Mouse (Mus musculus) liver, embryonic 15.5 days (tissue): Measurements from ENCODE around the gene Mogat2. TPM values are rescaled to one million over a fixed set of nuclear protein-coding genes. Genes with fewer than 3 reads are reported as not detected.

Experiments used
- ATAC-seq: fragments of 200-750 bp; cut with Nextera tagmentation; 2 replicates; pipeline ENCODE4 v1.8.0; 2017; ENCODE audit warnings: moderate number of reproducible peaks, mild to moderate bottlenecking, moderate library complexity; ENCODE audit not compliant: insufficient read depth
- H3K27ac ChIP-seq: fragments of 300-500 bp; sonication (generic); replicated peaks from 2 replicates; pipeline ENCODE4 v1.5.1; 2015; ENCODE audit warnings: mild to moderate bottlenecking, inconsistent platforms
- H3K27me3 ChIP-seq: fragments of 300-500 bp; sonication (generic); 2 replicates; pipeline ENCODE4 v1.6.1; 2015; ENCODE audit warnings: mild to moderate bottlenecking, inconsistent platforms
- H3K36me3 ChIP-seq: fragments of 300-500 bp; sonication (generic); replicated peaks from 2 replicates; pipeline ENCODE4 v1.6.1; 2015; ENCODE audit warnings: moderate library complexity, mild to moderate bottlenecking, inconsistent platforms
- H3K4me1 ChIP-seq: fragments of 300-500 bp; sonication (generic); replicated peaks from 2 replicates; pipeline ENCODE4 v1.6.1; 2015; ENCODE audit warnings: inconsistent platforms
- H3K4me2 ChIP-seq: fragments of 300-500 bp; sonication (generic); 2 replicates; pipeline ENCODE4 v1.6.1; 2015; ENCODE audit warnings: moderate library complexity, mild to moderate bottlenecking, inconsistent platforms
- H3K4me3 ChIP-seq: fragments of 300-500 bp; sonication (generic); replicated peaks from 2 replicates; pipeline ENCODE4 v1.5.1; 2015; ENCODE audit warnings: mild to moderate bottlenecking, inconsistent platforms
- H3K9ac ChIP-seq: fragments of 300-500 bp; sonication (generic); 2 replicates; pipeline ENCODE4 v1.6.1; 2015; ENCODE audit warnings: moderate library complexity, mild to moderate bottlenecking, inconsistent platforms
- H3K9me3 ChIP-seq: fragments of 300-500 bp; sonication (generic); replicated peaks from 2 replicates; pipeline ENCODE4 v1.6.1; 2016; ENCODE audit warnings: inconsistent platforms
- WGBS: fragments of 180-500 bp; shearing (Covaris S2); methylation state at CpG from one replicate; pipeline ENCODE4 v1.1.7; 2015; ENCODE audit warnings: mixed read lengths; ENCODE audit not compliant: insufficient replicate concordance; 5-methylcytosine and 5-hydroxymethylcytosine counted together
- polyA plus RNA-seq: library from polyadenylated mRNA; unstranded; fragments of >200 nt; fragmentation: Nextera tagmentation; extraction: Ambion mirVana; gene quantifications from 2 replicates; pipeline ENCODE4 v1.2.1, GENCODE M21; 2015

Mogat2 gene
- polyA plus RNA-seq, 1 experiment from 2014 or later, result 30.7 TPM

GRCm38 (mm10) chr7:99179271-99179670 lies 59.1 kb downstream of the Mogat2 start:
- 71% methylated on average over 9 of the region's 9 CpGs for WGBS
- Histone ChIP-seq H3K9ac (no peak overlapping the region), H3K4me1 (peaks cover 40% of the 10 kb centered on the region), H3K9me3 (no peaks in the 10 kb centered on the region), H3K4me2 (peak overlapping the region; percentile 87), H3K27me3 (peaks cover 20% of the 10 kb centered on the region), H3K27ac (no peak overlapping the region), H3K4me3 (peak overlapping the region; percentile 64; the same call in 1 of the 2 replicates), H3K36me3 (peaks cover 5% of the 10 kb centered on the region; the same call in 1 of the 2 replicates)
- no peak for ATAC-seq

DNA sequence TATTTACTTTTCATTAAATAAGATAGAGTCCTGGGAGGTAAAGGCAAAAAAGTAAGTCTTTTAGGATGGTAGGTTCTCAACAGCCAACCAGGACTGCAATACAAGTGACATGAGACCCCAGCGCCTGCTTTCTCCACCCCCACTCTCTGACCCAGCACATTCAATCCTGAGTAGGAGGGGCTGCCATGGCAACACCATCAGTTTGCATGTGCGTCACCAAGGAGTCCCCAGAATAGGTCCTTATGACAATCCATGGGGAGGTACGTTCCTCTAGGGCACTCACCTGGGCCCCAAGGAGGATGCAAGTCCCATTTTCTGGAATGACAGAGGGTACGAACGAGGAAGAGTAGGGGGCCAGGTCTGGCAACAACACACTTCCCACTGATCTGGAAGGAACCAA lies 61.0 kb downstream of the Mogat2 start:
- no peak overlapping the region for H3K4me2 ChIP-seq
- H3K36me3 ChIP-seq, result peaks cover 5% of the 10 kb centered on the region; the same call in 1 of the 2 replicates
- no peak for ATAC-seq
- H3K9ac ChIP-seq, result no peak overlapping the region
- no peak overlapping the region for H3K4me3 ChIP-seq
- WGBS, result 66% methylated on average over 5 of the region's 5 CpGs
- H3K27me3 ChIP-seq, result peaks cover 13% of the 10 kb centered on the region
- no peak overlapping the region for H3K27ac ChIP-seq
- no peaks in the 10 kb centered on the region for H3K9me3 ChIP-seq
- peaks cover 39% of the 10 kb centered on the region for H3K4me1 ChIP-seq

GRCm38 (mm10) chr7:99175666-99176065 lies 62.8 kb downstream of the Mogat2 start:
- no peak overlapping the region for H3K9ac ChIP-seq
- peaks cover 35% of the 10 kb centered on the region for H3K4me1 ChIP-seq
- H3K4me2 ChIP-seq, result no peak overlapping the region
- no peaks in the 10 kb centered on the region for H3K9me3 ChIP-seq
- H3K36me3 ChIP-seq, result peaks cover 5% of the 10 kb centered on the region; the same call in 1 of the 2 replicates
- no peak overlapping the region for H3K27ac ChIP-seq
- H3K4me3 ChIP-seq, result no peak overlapping the region
- ATAC-seq, result no peak
- H3K27me3 ChIP-seq, result no peaks in the 10 kb centered on the region; the same call in none of the 2 replicates
- WGBS, result 68% methylated on average over 9 of the region's 9 CpGs

DNA sequence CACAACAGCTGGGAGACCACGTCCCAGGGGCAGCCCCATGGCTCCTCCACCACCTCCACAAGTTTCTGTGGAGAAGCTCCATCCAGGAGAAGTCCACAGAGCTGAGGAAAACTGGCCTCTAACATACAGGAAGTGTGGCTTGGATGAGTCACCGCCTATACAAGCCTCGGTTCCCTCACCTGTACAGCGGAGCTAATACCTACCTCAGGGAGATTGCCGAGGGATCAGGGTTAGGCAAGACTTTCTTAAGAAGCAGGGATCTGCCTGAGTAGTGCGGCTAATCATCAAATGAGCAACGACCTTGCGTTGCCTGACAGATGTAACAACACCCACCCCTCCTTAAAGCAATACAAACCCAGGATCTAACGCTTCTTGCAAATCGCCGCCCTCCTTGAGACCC lies 63.3 kb downstream of the Mogat2 start:
- H3K27ac ChIP-seq, result no peak overlapping the region

GRCm38 (mm10) chr7:99174006-99174405 lies 64.4 kb downstream of the Mogat2 start:
- Histone ChIP-seq H3K4me2 (no peak overlapping the region), H3K9ac (no peak overlapping the region), H3K9me3 (no peaks in the 10 kb centered on the region), H3K36me3 (peaks cover 5% of the 10 kb centered on the region; the same call in 1 of the 2 replicates), H3K4me1 (peaks cover 39% of the 10 kb centered on the region), H3K27ac (no peak overlapping the region), H3K27me3 (no peaks in the 10 kb centered on the region), H3K4me3 (no peak overlapping the region)
- ATAC-seq, result no peak
- 68% methylated on average over 4 of the region's 4 CpGs for WGBS

More for the DNA sequence above, 63.3 kb downstream of the Mogat2 start:
- peaks cover 5% of the 10 kb centered on the region; the same call in 1 of the 2 replicates for H3K36me3 ChIP-seq
- no peaks in the 10 kb centered on the region; the same call in 1 of the 2 replicates for H3K27me3 ChIP-seq
- H3K4me1 ChIP-seq, result peaks cover 33% of the 10 kb centered on the region
- no peak for ATAC-seq
- H3K4me2 ChIP-seq, result no peak overlapping the region
- no peak overlapping the region for H3K4me3 ChIP-seq
- H3K9ac ChIP-seq, result no peak overlapping the region
- WGBS, result 65% methylated on average over 11 of the region's 11 CpGs
- no peaks in the 10 kb centered on the region for H3K9me3 ChIP-seq

DNA sequence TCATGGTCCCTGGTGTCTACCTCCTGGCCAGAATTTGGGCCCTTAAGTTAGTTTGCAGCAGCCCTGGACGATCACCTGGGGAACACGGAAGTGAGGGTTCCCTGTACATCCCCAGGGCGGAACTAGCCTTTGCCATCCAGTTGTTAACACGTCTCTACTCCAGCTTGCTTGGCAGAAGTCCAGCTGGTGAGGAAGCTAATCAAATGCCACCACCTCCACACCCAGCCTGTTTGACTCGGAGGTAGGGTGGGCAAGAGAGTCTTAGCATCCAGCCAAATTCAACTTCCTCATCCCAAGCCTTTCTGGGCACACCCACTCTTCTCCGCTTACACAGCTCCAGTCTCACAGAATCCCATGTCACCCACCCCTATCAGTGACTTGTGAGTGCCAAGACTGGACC lies 65.5 kb downstream of the Mogat2 start:
- Histone ChIP-seq H3K4me2 (no peak overlapping the region), H3K4me1 (peaks cover 39% of the 10 kb centered on the region), H3K36me3 (peaks cover 5% of the 10 kb centered on the region; the same call in 1 of the 2 replicates), H3K4me3 (no peak overlapping the region), H3K27me3 (no peaks in the 10 kb centered on the region), H3K27ac (no peak overlapping the region), H3K9ac (no peak overlapping the region), H3K9me3 (no peaks in the 10 kb centered on the region)
- 54% methylated on average over 6 of the region's 6 CpGs for WGBS
- no peak for ATAC-seq

DNA sequence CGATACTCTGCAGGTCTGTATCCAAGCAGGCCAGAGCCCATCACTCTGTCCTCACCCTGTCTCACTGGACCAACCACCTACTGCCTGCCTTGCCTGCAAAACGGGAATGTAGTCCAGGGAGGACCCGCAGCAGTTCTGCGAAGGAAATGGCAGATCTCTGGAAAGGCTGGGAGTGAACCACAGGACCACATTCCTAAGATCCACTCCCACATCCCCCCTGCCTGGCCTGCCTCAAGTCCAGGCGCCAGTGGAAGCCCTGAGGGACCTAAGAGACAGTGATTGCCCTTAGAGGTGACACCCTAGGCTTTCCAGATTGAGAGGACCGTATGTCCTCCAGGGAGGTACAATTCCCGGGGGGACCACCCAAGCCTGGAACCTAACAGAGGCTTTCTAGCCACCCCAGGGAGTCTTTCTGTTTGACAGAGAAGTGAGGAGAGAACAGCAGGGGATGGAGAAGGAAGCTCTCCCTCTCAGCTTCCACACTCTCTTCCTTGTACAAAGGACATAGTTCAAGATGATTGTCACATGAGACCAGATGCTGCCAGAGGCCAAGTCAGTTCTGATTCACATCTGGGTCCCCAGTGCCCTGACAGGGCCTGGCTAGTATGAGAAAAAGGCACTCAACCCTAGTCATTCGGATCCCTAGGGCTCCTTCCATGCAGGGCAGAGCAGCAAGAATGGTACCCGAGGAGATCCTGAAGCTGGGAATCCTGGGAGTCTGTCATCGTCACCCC lies 66.5 kb downstream of the Mogat2 start:
- WGBS, result 55% methylated on average over 10 of the region's 10 CpGs

DNA sequence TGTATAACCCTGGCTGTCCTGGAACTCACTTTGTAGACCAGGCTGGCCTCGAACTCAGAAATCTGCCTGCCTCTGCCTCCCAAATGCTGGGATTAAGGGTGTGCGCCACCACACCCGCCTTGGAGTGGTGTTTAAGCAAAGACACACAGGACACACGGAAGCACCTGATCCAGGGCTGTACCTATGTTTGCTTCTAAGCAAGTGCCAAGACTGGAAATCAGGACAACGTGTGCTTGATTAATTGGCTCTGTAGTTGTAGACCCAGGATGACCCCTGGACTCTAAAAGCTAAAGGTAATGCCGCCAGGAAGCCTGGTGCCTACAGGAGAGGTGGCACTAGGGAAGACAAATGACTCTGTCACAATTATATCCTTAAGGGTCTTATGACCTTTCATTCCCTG lies 67.9 kb downstream of the Mogat2 start:
- Histone ChIP-seq H3K9me3 (no peaks in the 10 kb centered on the region), H3K27ac (peak overlapping the region; percentile 53; the same call in 1 of the 2 replicates), H3K4me2 (no peak overlapping the region; the same call in 1 of the 2 replicates), H3K4me3 (no peak overlapping the region), H3K27me3 (no peaks in the 10 kb centered on the region), H3K36me3 (peaks cover 5% of the 10 kb centered on the region; the same call in 1 of the 2 replicates), H3K4me1 (peaks cover 49% of the 10 kb centered on the region), H3K9ac (no peak overlapping the region)
- WGBS, result 66% methylated on average over 6 of the region's 6 CpGs
- ATAC-seq, result no peak

More for the DNA sequence above, 66.5 kb downstream of the Mogat2 start:
- Histone ChIP-seq H3K4me3 (no peak overlapping the region), H3K27me3 (no peaks in the 10 kb centered on the region), H3K27ac (no peak overlapping the region), H3K36me3 (peaks cover 5% of the 10 kb centered on the region; the same call in 1 of the 2 replicates), H3K9ac (no peak overlapping the region), H3K4me1 (peaks cover 43% of the 10 kb centered on the region), H3K4me2 (no peak overlapping the region), H3K9me3 (no peaks in the 10 kb centered on the region)
- no peak for ATAC-seq

- H3K9me3 ChIP-seq, result no peaks in the 10 kb centered on the region
- WGBS, result 50% methylated on average over 9 of the region's 9 CpGs
- ATAC-seq, result no peak
- H3K9ac ChIP-seq, result no peak overlapping the region
- peak overlapping the region; percentile 63 for H3K27ac ChIP-seq
- H3K4me3 ChIP-seq, result no peak overlapping the region
- H3K36me3 ChIP-seq, result peaks cover 3% of the 10 kb centered on the region; the same call in 1 of the 2 replicates
- H3K4me2 ChIP-seq, result no peak overlapping the region; the same call in 1 of the 2 replicates
- no peaks in the 10 kb centered on the region for H3K27me3 ChIP-seq
- H3K4me1 ChIP-seq, result peaks cover 48% of the 10 kb centered on the region
Measured at GRCm38 (mm10) chr7:99169717-99170403, 68.6 kb downstream of the Mogat2 start.
